28 mouse cellular contexts compared by ENCODE assay signal in the genomic region with DNA sequence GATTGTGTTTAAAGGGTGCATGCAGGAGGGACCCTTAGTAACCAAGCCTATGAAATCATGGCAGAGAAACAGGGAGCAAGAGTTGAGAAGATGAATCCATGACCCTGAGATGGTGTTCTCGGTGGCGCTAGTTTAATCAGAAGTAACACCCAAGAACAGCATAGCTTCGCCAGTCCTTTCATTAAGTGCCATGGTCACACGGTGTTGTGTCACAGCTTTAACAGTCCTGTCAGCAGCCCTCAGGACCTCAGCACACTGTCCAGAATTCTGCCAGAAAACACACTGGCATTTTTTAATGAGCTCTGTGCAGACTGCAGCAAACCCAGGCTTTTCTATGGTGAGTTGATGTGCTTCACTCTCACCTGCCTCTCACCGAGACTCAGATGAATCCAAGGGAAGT.
"Had no signal": no experiment of that assay in that cellular context is flagged by ENCODE, and none has a peak within 500 bp of the region (broad histone marks: within the 10 kb centered on the region; RNA-seq: fewer than 3 reads in every experiment).

No protein-coding gene starts in this region.

- H3K27ac ChIP-seq: gastrocnemius, adult 2 months; heart, embryonic 13.5 days; hindbrain, embryonic 10.5 days; hindbrain, embryonic 12.5 days; hindbrain, embryonic 14.5 days; intestine, embryonic 15.5 days; layer of hippocampus, adult 2 months; left cerebral cortex, adult 2 months; limb, embryonic 10.5 days; limb, embryonic 12.5 days; liver, embryonic 13.5 days; liver, embryonic 15.5 days had no signal

- H3K36me3 ChIP-seq: heart, embryonic 13.5 days; hindbrain, embryonic 10.5 days; hindbrain, embryonic 12.5 days; intestine, embryonic 15.5 days; limb, embryonic 10.5 days; limb, embryonic 12.5 days; liver, embryonic 13.5 days; liver, embryonic 15.5 days had no signal

- ATAC-seq: forebrain, postnatal 0 days; hindbrain, embryonic 16.5 days; inflammation-experienced regulatory T-cells, adult 6 months; intestine, embryonic 15.5 days; intestine, postnatal 0 days; liver, postnatal 0 days had no signal

- DNase-seq: forebrain, postnatal 0 days; gastrocnemius, adult 2 months; gastrocnemius, postnatal 10 days; gastrocnemius, postnatal 25 days; heart, adult 18-20 months; heart, postnatal 10 days; kidney, adult 18-20 months; kidney, adult 8-10 months; kidney, postnatal 10 days; kidney, postnatal 25 days; kidney, postnatal 4 days; liver; liver, embryonic 13.5 days; liver, postnatal 0 days had no signal

- H3K4me1 ChIP-seq: hindbrain, embryonic 10.5 days; hindbrain, embryonic 12.5 days; intestine, embryonic 15.5 days; limb, embryonic 10.5 days; limb, embryonic 12.5 days; liver, embryonic 13.5 days; liver, embryonic 15.5 days had no signal

- H3K9me3 ChIP-seq: heart, embryonic 13.5 days; hindbrain, embryonic 10.5 days; hindbrain, embryonic 12.5 days; intestine, embryonic 15.5 days; limb, embryonic 10.5 days; limb, embryonic 12.5 days; liver, embryonic 13.5 days; liver, embryonic 15.5 days had no signal

- H3K27me3 ChIP-seq: heart, embryonic 13.5 days; hindbrain, embryonic 12.5 days; intestine, embryonic 15.5 days; limb, embryonic 12.5 days; liver, embryonic 13.5 days; liver, embryonic 15.5 days had no signal

- H3K4me2 ChIP-seq: heart, embryonic 13.5 days; hindbrain, embryonic 12.5 days; hindbrain, embryonic 14.5 days; intestine, embryonic 15.5 days; limb, embryonic 12.5 days; liver, embryonic 11.5 days; liver, embryonic 13.5 days; liver, embryonic 15.5 days had no signal

- H3K9ac ChIP-seq: forebrain, postnatal 0 days; heart, embryonic 13.5 days; hindbrain, embryonic 12.5 days; hindbrain, embryonic 14.5 days; intestine, embryonic 15.5 days; limb, embryonic 12.5 days; liver, embryonic 13.5 days; liver, embryonic 15.5 days; liver, postnatal 0 days had no signal

- H3K4me3 ChIP-seq: gastrocnemius, adult 2 months; heart, embryonic 13.5 days; hindbrain, embryonic 10.5 days; hindbrain, embryonic 12.5 days; intestine, embryonic 15.5 days; layer of hippocampus, adult 2 months; left cerebral cortex, adult 2 months; limb, embryonic 10.5 days; limb, embryonic 12.5 days; liver, embryonic 13.5 days; liver, embryonic 15.5 days had no signal
